Mouse (Mus musculus): ENCODE measurements around the gene Epsti1. TPM values are rescaled to one million over a fixed set of nuclear protein-coding genes. Genes with fewer than 3 reads are reported as not detected.

Gene Epsti1
- 0.93 and 0.96 TPM in 2 replicates for polyA plus RNA-seq (2012; rRNA removed)

GRCm38 (mm10) chr14:77904171-77904762 lies at the start of gene Epsti1:
TSS of gene Epsti1 (plus strand) at chr14:77904239.

DNA sequence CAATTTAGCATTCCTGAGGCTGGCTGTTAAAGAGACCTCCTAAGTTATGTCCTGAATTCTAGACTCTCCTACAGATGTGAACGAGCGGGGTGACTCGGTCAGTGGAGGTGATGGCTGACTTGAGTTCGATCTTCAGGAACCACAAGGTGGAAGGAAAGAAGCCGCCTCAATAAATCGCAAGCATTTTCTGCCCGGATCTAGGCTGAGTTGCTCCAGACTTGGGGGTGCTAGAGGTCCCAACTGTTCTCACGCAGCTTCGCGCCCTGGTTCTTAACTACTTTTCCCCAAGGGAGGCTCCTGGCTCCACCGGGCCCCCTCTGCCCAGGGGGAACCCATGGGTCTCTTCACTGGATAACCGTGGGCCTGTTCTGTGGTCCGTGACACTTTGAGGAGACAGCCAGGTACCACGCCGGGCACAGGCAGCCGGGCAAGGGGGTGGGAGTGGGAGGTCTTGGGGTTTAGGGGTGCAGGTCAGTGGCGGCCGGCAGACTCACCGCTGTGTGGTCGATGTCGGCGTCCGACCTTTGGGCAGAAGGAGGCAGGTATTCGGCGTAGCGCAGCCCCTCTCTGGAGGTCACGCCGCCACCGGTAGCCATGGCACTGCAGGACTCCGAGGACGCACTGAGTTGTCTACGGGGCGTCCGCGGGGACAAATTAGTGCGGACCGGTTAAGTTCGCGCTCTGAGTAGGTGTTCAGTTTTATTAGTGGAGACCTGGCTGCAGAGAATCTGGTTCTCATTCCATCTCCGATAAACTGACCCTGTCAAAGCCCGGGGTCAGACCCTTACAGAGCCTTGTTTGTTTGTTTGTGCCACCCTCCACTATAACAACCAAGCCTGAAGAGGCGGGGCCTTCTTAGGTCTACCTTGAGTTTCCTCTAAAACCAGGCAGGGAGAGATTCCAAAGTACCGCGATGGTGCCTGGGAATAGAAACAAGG lies 29.5 kb upstream of the Epsti1 start, which contains the start of gene Dnajc15:
Gene Dnajc15, minus strand, starts transcription at position 822 of the 938 bp plus-strand sequence.

Other genes with a start within 250 kb of the Epsti1 start
- gene Dnajc15, start 29.1 kb upstream of the Epsti1 start, polyA plus RNA-seq (2012; rRNA removed) = 25.5 and 26.0 TPM in 2 replicates
- 0.29 and 0.36 TPM in 2 replicates for gene Fam216b, start 184.8 kb downstream of the Epsti1 start, polyA plus RNA-seq (2012; rRNA removed)